Mouse (Mus musculus): ENCODE measurements around the gene Caskin1. TPM values are rescaled to one million over a fixed set of nuclear protein-coding genes. Genes with fewer than 3 reads are reported as not detected.

The Caskin1 gene
- polyA plus RNA-seq, 1 experiment from 2014 or later: 2.3 TPM

- no peak overlapping the region for H3K27ac ChIP-seq
- H3K4me3 ChIP-seq (replicated peaks): no peak overlapping the region
- H3K4me1 ChIP-seq: peaks cover 27% of the 10 kb centered on the region
- 76% methylated on average over 3 of the region's 3 CpGs for WGBS
- no peaks in the 10 kb centered on the region for H3K9me3 ChIP-seq (replicated peaks)
- H3K4me2 ChIP-seq: no peak overlapping the region
- ATAC-seq (replicated peaks; ENCODE audit: low FRiP score): no peak
- no peaks in the 10 kb centered on the region for H3K36me3 ChIP-seq
- no peak overlapping the region for H3K9ac ChIP-seq
- H3K27me3 ChIP-seq: peaks cover 4% of the 10 kb centered on the region; the same call in 1 of the 2 replicates
Measured at GRCm38 (mm10) chr17:24546234-24546633, 57.8 kb downstream of the Caskin1 start.

DNA sequence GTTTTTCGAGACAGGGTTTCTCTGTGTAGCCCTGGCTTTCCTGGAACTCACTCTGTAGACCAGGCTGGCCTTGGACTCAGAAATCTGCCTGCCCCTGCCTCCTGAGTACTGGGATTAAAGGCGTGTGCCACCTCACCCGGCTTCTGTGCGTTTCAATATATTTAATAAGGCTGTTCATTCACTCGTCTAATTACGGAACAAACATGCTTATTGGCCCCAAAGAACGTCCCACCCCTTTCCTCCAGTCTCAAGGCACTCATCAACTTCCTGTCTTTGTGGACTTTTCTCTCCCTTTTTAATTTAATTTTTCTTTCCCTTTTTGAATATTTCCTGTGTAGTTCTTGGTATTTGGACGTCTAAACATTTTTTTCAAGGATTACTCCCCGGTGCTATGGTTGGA is 60.0 kb downstream of the Caskin1 start:
- H3K27ac ChIP-seq: peak overlapping the region; percentile 85; the same call in 1 of the 2 replicates
- no peaks in the 10 kb centered on the region for H3K36me3 ChIP-seq
- peak overlapping the region; percentile 47; the same call in 1 of the 2 replicates for H3K9ac ChIP-seq
- H3K4me1 ChIP-seq: peaks cover 39% of the 10 kb centered on the region
- 30% methylated on average over 9 of the region's 9 CpGs for WGBS
- no peak for ATAC-seq (replicated peaks; ENCODE audit: low FRiP score)
- peaks cover 4% of the 10 kb centered on the region; the same call in 1 of the 2 replicates for H3K27me3 ChIP-seq
- H3K4me3 ChIP-seq (replicated peaks): peak overlapping the region; percentile 91
- H3K9me3 ChIP-seq (replicated peaks): no peaks in the 10 kb centered on the region
- H3K4me2 ChIP-seq: peak overlapping the region; percentile 88

- no peaks in the 10 kb centered on the region for H3K36me3 ChIP-seq
- peak; percentile 30 for ATAC-seq (replicated peaks; ENCODE audit: low FRiP score)
- peaks cover 4% of the 10 kb centered on the region; the same call in 1 of the 2 replicates for H3K27me3 ChIP-seq
- peaks cover 39% of the 10 kb centered on the region for H3K4me1 ChIP-seq
- peak overlapping the region; percentile 47 for H3K9ac ChIP-seq
- H3K27ac ChIP-seq: peak overlapping the region; percentile 85
- 4% methylated on average over 23 of the region's 23 CpGs for WGBS
- H3K9me3 ChIP-seq (replicated peaks): no peaks in the 10 kb centered on the region
- peak overlapping the region; percentile 88 for H3K4me2 ChIP-seq
- H3K4me3 ChIP-seq (replicated peaks): peak overlapping the region; percentile 91
Measured at GRCm38 (mm10) chr17:24548921-24549617, 60.7 kb downstream of the Caskin1 start.

DNA sequence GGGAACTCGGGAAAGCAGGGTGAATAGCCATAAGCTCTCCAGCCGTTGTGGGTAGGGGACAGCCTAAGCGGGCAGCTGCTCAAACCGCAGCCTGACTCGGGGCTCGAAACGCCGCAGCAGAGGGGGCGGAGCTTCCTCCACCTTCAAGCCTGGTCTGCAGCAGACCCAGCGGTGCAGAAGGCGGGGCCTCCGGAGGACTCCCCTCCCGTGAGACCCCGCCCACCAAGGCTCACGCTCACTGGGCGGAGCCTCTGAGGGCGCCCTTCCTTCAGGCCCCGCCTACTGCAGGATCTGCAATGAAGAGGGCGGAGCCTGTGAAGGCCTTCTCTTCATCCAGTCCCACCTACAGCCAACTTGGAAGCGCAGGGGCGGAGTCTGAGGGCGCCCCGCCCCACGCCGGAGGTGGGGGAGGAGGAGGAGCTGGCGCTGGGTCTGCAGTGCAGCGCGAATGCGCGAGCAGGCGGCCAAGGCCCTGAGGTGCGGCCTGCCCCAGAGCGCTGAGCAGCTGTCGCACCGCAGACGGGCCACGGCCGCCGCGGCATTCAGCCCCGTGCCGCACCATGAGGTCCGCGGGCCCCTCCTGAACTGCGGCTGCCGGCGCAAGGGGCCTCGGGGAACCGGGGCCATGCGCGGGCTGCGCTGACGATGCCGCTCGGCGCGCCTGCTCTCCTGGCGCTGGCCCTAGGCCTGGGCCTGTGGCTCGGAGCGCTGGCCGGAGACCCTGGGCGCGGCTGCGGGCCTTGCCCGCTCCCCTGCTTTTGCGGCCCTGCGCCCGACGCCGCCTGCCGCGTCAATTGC is 61.4 kb downstream of the Caskin1 start, which contains the start of gene Pkd1:
TSS of gene Pkd1 (plus strand) at position 217 of the 798 bp plus-strand sequence.
- Histone ChIP-seq H3K9ac (peak within 1 kb of the TSS; percentile 95), H3K36me3 (no peaks in the 10 kb centered on the region), H3K4me3 (replicated peaks) (peak within 1 kb of the TSS; percentile 91), H3K27me3 (peaks cover 3% of the 10 kb centered on the region; the same call in 1 of the 2 replicates), H3K9me3 (replicated peaks) (no peaks in the 10 kb centered on the region), H3K27ac (peak within 1 kb of the TSS; percentile 97), H3K4me2 (peak within 1 kb of the TSS; percentile 88), H3K4me1 (peaks cover 35% of the 10 kb centered on the region)
- under 1% methylated on average over 69 of the region's 72 CpGs for WGBS
- peak; percentile 96 for ATAC-seq (replicated peaks; ENCODE audit: low FRiP score)

GRCm38 (mm10) chr17:24550416-24551049 is 62.1 kb downstream of the Caskin1 start:
- Histone ChIP-seq H3K27ac (peak overlapping the region; percentile 97), H3K36me3 (no peaks in the 10 kb centered on the region), H3K4me1 (peaks cover 34% of the 10 kb centered on the region), H3K9ac (peak overlapping the region; percentile 95), H3K4me2 (peak overlapping the region; percentile 88), H3K4me3 (replicated peaks) (peak overlapping the region; percentile 91), H3K27me3 (no peaks in the 10 kb centered on the region), H3K9me3 (replicated peaks) (no peaks in the 10 kb centered on the region)
- WGBS: under 1% methylated on average over 44 of the region's 44 CpGs
- peak; percentile 80 for ATAC-seq (replicated peaks; ENCODE audit: low FRiP score)

- H3K4me3 ChIP-seq (replicated peaks): peak overlapping the region; percentile 91
- H3K4me1 ChIP-seq: peaks cover 34% of the 10 kb centered on the region
- WGBS: 51% methylated on average over 3 of the region's 3 CpGs
- peak overlapping the region; percentile 97 for H3K27ac ChIP-seq
- H3K27me3 ChIP-seq: no peaks in the 10 kb centered on the region
- H3K36me3 ChIP-seq: no peaks in the 10 kb centered on the region
- H3K9me3 ChIP-seq (replicated peaks): no peaks in the 10 kb centered on the region
- peak overlapping the region; percentile 88 for H3K4me2 ChIP-seq
- ATAC-seq (replicated peaks; ENCODE audit: low FRiP score): no peak
- peak overlapping the region; percentile 95 for H3K9ac ChIP-seq
Measured at GRCm38 (mm10) chr17:24551050-24551444, 62.6 kb downstream of the Caskin1 start.

- WGBS: 77% methylated on average over 7 of the region's 7 CpGs
- H3K4me1 ChIP-seq: peaks cover 28% of the 10 kb centered on the region
- no peak overlapping the region for H3K4me2 ChIP-seq
- H3K9me3 ChIP-seq (replicated peaks): no peaks in the 10 kb centered on the region
- ATAC-seq (replicated peaks; ENCODE audit: low FRiP score): no peak
- H3K27ac ChIP-seq: peak overlapping the region; percentile 29; the same call in 1 of the 2 replicates
- H3K9ac ChIP-seq: no peak overlapping the region
- H3K36me3 ChIP-seq: no peaks in the 10 kb centered on the region
- no peaks in the 10 kb centered on the region for H3K27me3 ChIP-seq
- H3K4me3 ChIP-seq (replicated peaks): no peak overlapping the region
Measured at GRCm38 (mm10) chr17:24557091-24557490, 68.7 kb downstream of the Caskin1 start.

Other genes starting within 250 kb of the Caskin1 start
- 67.5 and 71.1 TPM in 2 replicates for gene Ccnf, start 237.1 kb upstream of the Caskin1 start, polyA plus RNA-seq (2015; fragmentation: Nextera tagmentation; extraction: Ambion mirVana)
- gene Abca17, start 137.5 kb upstream of the Caskin1 start, polyA plus RNA-seq (2015; fragmentation: Nextera tagmentation; extraction: Ambion mirVana): 0.18 and 0.27 TPM in 2 replicates
- gene Abca3, start 136.7 kb upstream of the Caskin1 start, polyA plus RNA-seq (2015; fragmentation: Nextera tagmentation; extraction: Ambion mirVana): 17.4 and 17.5 TPM in 2 replicates
- 293 and 318 TPM in 2 replicates for gene Rnps1, start 74.0 kb upstream of the Caskin1 start, polyA plus RNA-seq (2015; fragmentation: Nextera tagmentation; extraction: Ambion mirVana)
- gene Eci1, start 62.0 kb upstream of the Caskin1 start, polyA plus RNA-seq (2015; fragmentation: Nextera tagmentation; extraction: Ambion mirVana): 115 and 117 TPM in 2 replicates
- 2.4 and 3.2 TPM in 2 replicates for gene Dnase1l2, start 45.5 kb upstream of the Caskin1 start, polyA plus RNA-seq (2015; fragmentation: Nextera tagmentation; extraction: Ambion mirVana)
- gene E4f1, start 18.3 kb upstream of the Caskin1 start, polyA plus RNA-seq (2015; fragmentation: Nextera tagmentation; extraction: Ambion mirVana): 29.9 and 36.7 TPM in 2 replicates
- 49.9 and 53.3 TPM in 2 replicates for gene Pgp, start 18.2 kb upstream of the Caskin1 start, polyA plus RNA-seq (2015; fragmentation: Nextera tagmentation; extraction: Ambion mirVana)
- gene Bricd5, start 14.7 kb upstream of the Caskin1 start, polyA plus RNA-seq (2015; fragmentation: Nextera tagmentation; extraction: Ambion mirVana): 0.39 and 0.58 TPM in 2 replicates
- 29.0 and 36.1 TPM in 2 replicates for gene Mlst8, start 9.5 kb upstream of the Caskin1 start, polyA plus RNA-seq (2015; fragmentation: Nextera tagmentation; extraction: Ambion mirVana)
- gene Traf7, start 39.3 kb downstream of the Caskin1 start, polyA plus RNA-seq (2015; fragmentation: Nextera tagmentation; extraction: Ambion mirVana): 85.8 and 96.1 TPM in 2 replicates
- gene Rab26, start 45.6 kb downstream of the Caskin1 start, polyA plus RNA-seq (2015; fragmentation: Nextera tagmentation; extraction: Ambion mirVana): 2.8 TPM in 2 replicates
- gene Pkd1, start 61.2 kb downstream of the Caskin1 start, polyA plus RNA-seq (2015; fragmentation: Nextera tagmentation; extraction: Ambion mirVana): 21.3 and 21.9 TPM in 2 replicates
- gene Tsc2, start 144.0 kb downstream of the Caskin1 start, polyA plus RNA-seq (2015; fragmentation: Nextera tagmentation; extraction: Ambion mirVana): 60.8 and 71.0 TPM in 2 replicates
- gene Nthl1, start 144.1 kb downstream of the Caskin1 start, polyA plus RNA-seq (2015; fragmentation: Nextera tagmentation; extraction: Ambion mirVana): 20.0 and 20.6 TPM in 2 replicates
- gene Slc9a3r2, start 161.7 kb downstream of the Caskin1 start, polyA plus RNA-seq (2015; fragmentation: Nextera tagmentation; extraction: Ambion mirVana): 101 and 106 TPM in 2 replicates
- gene Npw, start 169.9 kb downstream of the Caskin1 start, polyA plus RNA-seq (2015; fragmentation: Nextera tagmentation; extraction: Ambion mirVana): 0.35 and 0.43 TPM in 2 replicates
- 23.9 and 27.6 TPM in 2 replicates for gene Zfp598, start 181.1 kb downstream of the Caskin1 start, polyA plus RNA-seq (2015; fragmentation: Nextera tagmentation; extraction: Ambion mirVana)
- gene Syngr3, start 201.4 kb downstream of the Caskin1 start, polyA plus RNA-seq (2015; fragmentation: Nextera tagmentation; extraction: Ambion mirVana): 2.4 and 4.6 TPM in 2 replicates
- gene Gfer, start 207.6 kb downstream of the Caskin1 start, polyA plus RNA-seq (2015; fragmentation: Nextera tagmentation; extraction: Ambion mirVana): 45.6 and 49.5 TPM in 2 replicates
- gene Noxo1, start 207.6 kb downstream of the Caskin1 start, polyA plus RNA-seq (2015; fragmentation: Nextera tagmentation; extraction: Ambion mirVana): 1.5 and 3.4 TPM in 2 replicates
- gene Tbl3, start 219.1 kb downstream of the Caskin1 start, polyA plus RNA-seq (2015; fragmentation: Nextera tagmentation; extraction: Ambion mirVana): 85.0 and 94.5 TPM in 2 replicates
- gene Rnf151, start 229.5 kb downstream of the Caskin1 start, polyA plus RNA-seq (2015; fragmentation: Nextera tagmentation; extraction: Ambion mirVana): 0.18 TPM in 1 of 2 replicates, not detected in the other
- gene Rps2, start 229.5 kb downstream of the Caskin1 start, polyA plus RNA-seq (2015; fragmentation: Nextera tagmentation; extraction: Ambion mirVana): 1,520 and 1,607 TPM in 2 replicates
- 237 and 238 TPM in 2 replicates for gene Ndufb10, start 235.9 kb downstream of the Caskin1 start, polyA plus RNA-seq (2015; fragmentation: Nextera tagmentation; extraction: Ambion mirVana)
- gene Rpl3l, start 239.2 kb downstream of the Caskin1 start, polyA plus RNA-seq (2015; fragmentation: Nextera tagmentation; extraction: Ambion mirVana): not detected in 2 replicates
- 29.9 and 31.8 TPM in 2 replicates for gene Msrb1, start 248.0 kb downstream of the Caskin1 start, polyA plus RNA-seq (2015; fragmentation: Nextera tagmentation; extraction: Ambion mirVana)